Mouse (Mus musculus): ENCODE measurements at regions not wholly inside any gene's neighbourhood (a gene's known extent, or its start where the extent isn't known, plus 50 kb on each side); places are given as distances from the start of the nearest gene placed in this dataset.

DNA sequence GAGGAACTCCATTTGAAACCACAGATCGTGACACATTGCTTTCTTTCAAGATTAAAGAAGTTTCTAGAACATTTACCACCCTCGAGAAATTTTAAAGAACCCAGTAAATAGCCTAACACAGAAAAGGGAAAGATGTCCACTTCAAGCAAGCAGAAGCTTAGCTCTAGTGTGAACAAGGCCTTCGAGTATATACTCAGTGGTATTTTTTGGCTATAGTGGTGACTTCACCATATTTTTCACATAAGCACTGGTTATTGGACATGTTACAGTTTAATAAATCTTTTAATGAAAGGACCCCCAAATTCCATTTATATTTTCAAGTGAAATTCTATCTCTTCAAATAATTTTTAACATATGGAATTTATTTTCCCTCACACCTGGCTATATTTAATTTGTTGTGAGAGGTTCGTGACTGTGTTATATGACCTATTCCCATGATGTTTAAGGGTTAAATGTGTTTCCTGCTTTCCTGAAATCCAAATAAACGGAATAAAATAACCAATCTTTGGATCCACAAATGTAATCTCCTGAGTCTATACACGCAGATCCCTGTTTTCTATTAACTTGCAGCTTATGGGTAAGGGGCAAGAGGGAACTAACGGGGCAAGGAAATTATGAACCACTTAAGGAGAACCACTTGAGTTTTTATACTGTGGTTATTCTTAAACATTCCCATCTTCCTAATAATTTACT, 60.6 kb upstream of the Tas2r134 start:
- H3K27me3 ChIP-seq = no peaks in the 10 kb centered on the region
- H3K36me3 ChIP-seq = no peaks in the 10 kb centered on the region
- H3K9ac ChIP-seq (replicated peaks) = no peak overlapping the region
- no peak overlapping the region for H3K4me2 ChIP-seq
- peaks cover 25% of the 10 kb centered on the region for H3K4me1 ChIP-seq (replicated peaks)
- ATAC-seq (ENCODE audit: insufficient number of reproducible peaks, insufficient read depth, low FRiP score, low TSS enrichment, low read depth) = peak; percentile 72
- peak overlapping the region; percentile 86 for H3K27ac ChIP-seq
- no peak overlapping the region for H3K4me3 ChIP-seq (replicated peaks)
- H3K9me3 ChIP-seq = no peaks in the 10 kb centered on the region
- WGBS = 37% methylated on average over 7 of the region's 7 CpGs

DNA sequence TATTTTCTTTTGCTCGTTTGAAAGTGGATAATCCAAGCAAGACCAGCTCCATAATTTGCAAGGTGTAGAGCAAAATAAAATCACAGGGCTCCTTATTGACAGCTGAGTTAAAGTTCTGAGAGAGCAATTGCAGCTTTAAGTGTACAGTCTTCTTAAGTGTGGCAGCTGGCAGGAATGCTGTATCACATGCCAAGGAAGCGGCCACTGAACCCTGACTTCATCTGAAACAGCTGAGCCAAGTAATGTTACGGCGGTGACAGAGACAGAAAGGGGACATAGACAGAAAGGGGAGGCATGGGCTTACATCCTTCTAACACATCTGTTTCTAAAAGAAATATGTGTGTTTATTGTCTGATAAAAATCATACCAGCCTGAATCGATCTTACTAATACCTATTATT, 63.4 kb upstream of the Tas2r134 start:
- WGBS = 66% methylated on average over 5 of the region's 5 CpGs
- no peak for ATAC-seq (ENCODE audit: insufficient number of reproducible peaks, insufficient read depth, low FRiP score, low TSS enrichment, low read depth)
- Histone ChIP-seq H3K9ac (replicated peaks) (no peak overlapping the region), H3K9me3 (no peaks in the 10 kb centered on the region), H3K4me3 (replicated peaks) (no peak overlapping the region), H3K4me1 (replicated peaks) (peaks cover 25% of the 10 kb centered on the region), H3K27me3 (no peaks in the 10 kb centered on the region), H3K36me3 (no peaks in the 10 kb centered on the region), H3K27ac (peak overlapping the region; percentile 31; the same call in 1 of the 2 replicates), H3K4me2 (no peak overlapping the region)

DNA sequence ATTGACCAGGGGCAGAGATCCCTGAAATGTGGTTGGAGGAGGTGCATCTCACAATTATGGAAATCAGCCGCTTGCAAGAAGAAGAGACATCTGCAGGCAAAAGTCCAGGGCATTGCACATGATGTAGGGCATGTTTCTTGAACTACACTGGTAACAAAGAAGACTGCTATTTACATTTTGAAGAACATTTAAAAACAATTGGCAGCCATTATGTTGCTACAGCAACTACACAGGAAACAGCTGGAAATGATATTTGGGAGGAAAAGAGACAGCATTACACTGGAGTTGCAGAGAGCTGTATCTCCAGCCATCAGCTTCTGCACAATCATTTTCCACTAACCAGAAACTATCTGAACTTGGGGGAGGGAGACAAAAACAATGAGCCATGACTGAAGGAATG, 64.1 kb upstream of the Tas2r134 start:
- Histone ChIP-seq H3K36me3 (no peaks in the 10 kb centered on the region), H3K27me3 (no peaks in the 10 kb centered on the region), H3K27ac (peak overlapping the region; percentile 19; the same call in 1 of the 2 replicates), H3K4me2 (no peak overlapping the region), H3K9me3 (no peaks in the 10 kb centered on the region), H3K9ac (replicated peaks) (no peak overlapping the region), H3K4me3 (replicated peaks) (no peak overlapping the region), H3K4me1 (replicated peaks) (peaks cover 25% of the 10 kb centered on the region)
- no peak for ATAC-seq (ENCODE audit: insufficient number of reproducible peaks, insufficient read depth, low FRiP score, low TSS enrichment, low read depth)
- WGBS = 79% methylated on average over 1 of the region's 1 CpGs

DNA sequence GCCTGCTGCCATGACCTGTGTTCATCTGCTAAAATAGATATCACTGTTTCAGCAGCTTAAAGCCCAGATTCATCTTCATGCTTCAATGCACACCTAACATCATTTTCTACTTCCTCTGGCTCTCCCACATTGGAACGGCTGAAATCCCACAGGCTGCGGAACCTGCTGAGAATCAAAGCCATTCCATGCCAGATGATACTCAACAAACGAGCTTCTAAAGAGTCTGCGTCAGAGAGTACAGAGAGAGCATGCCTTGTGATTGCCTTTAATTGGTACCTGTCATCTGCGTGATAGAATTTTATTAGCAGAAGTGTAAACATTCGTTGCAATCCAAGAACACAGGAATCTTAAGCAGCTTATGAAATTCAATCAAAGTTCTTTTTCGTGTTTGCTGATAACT, 76.4 kb upstream of the Tas2r134 start:
- no peak overlapping the region for H3K4me3 ChIP-seq (replicated peaks)
- 34% methylated on average over 7 of the region's 7 CpGs for WGBS
- H3K4me1 ChIP-seq (replicated peaks) = peaks cover 17% of the 10 kb centered on the region
- 0 out of 2 replicates have a peak overlapping the region, but pooled peaks have one; percentile 53 for H3K27ac ChIP-seq
- no peaks in the 10 kb centered on the region for H3K36me3 ChIP-seq
- no peaks in the 10 kb centered on the region for H3K9me3 ChIP-seq
- no peak overlapping the region for H3K4me2 ChIP-seq
- ATAC-seq (ENCODE audit: insufficient number of reproducible peaks, insufficient read depth, low FRiP score, low TSS enrichment, low read depth) = no peak
- no peaks in the 10 kb centered on the region for H3K27me3 ChIP-seq
- H3K9ac ChIP-seq (replicated peaks) = no peak overlapping the region

DNA sequence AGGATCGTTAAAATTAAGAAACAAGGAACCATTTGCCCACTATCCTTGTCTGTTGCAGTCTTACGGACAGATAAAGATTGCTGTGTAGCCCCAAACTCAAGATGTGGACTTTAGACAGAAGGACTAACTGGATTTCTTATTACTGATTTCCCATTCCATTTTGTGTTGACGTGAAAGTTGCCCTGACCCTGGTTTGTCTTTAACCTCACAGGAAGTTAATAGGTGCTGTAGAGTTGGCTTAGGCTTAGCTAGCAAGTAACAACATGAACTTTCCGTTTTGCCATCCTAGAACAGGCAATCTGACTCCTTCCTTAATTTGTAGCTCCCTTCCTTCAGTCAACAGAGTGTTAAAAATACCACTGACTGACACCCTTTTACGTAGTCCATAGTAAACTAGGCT, 78.2 kb upstream of the Tas2r134 start:
- H3K4me3 ChIP-seq (replicated peaks) = no peak overlapping the region
- peaks cover 10% of the 10 kb centered on the region for H3K4me1 ChIP-seq (replicated peaks)
- no peaks in the 10 kb centered on the region for H3K36me3 ChIP-seq
- 83% methylated on average over 5 of the region's 5 CpGs for WGBS
- H3K4me2 ChIP-seq = no peak overlapping the region
- no peak for ATAC-seq (ENCODE audit: insufficient number of reproducible peaks, insufficient read depth, low FRiP score, low TSS enrichment, low read depth)
- H3K27ac ChIP-seq = no peak overlapping the region
- no peak overlapping the region for H3K9ac ChIP-seq (replicated peaks)
- H3K9me3 ChIP-seq = no peaks in the 10 kb centered on the region
- H3K27me3 ChIP-seq = no peaks in the 10 kb centered on the region

DNA sequence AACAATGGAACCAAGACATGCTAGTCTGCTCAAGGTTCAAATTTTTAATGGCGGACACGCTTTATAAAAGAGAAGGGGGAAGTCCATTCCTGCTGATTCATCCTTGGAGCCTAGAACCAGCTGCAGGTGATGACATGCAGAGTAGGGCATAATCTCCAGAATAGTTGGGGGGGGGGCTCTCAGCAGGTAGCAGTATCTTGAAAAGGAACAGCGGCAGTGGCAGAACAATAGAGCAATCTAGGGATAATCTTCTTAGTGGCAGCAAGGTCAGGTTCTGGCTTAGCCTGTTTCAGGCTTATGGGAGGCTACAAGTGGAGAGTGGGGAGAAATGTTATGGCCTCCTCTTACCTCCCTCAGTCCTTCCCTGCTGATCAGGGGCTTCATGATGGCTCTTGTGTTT, 81.1 kb upstream of the Tas2r134 start:
- Histone ChIP-seq H3K4me2 (no peak overlapping the region), H3K9me3 (no peaks in the 10 kb centered on the region), H3K27ac (no peak overlapping the region), H3K27me3 (no peaks in the 10 kb centered on the region), H3K36me3 (no peaks in the 10 kb centered on the region), H3K9ac (replicated peaks) (no peak overlapping the region), H3K4me3 (replicated peaks) (no peak overlapping the region), H3K4me1 (replicated peaks) (peaks cover 10% of the 10 kb centered on the region)
- WGBS = 84% methylated on average over 3 of the region's 3 CpGs
- no peak for ATAC-seq (ENCODE audit: insufficient number of reproducible peaks, insufficient read depth, low FRiP score, low TSS enrichment, low read depth)

DNA sequence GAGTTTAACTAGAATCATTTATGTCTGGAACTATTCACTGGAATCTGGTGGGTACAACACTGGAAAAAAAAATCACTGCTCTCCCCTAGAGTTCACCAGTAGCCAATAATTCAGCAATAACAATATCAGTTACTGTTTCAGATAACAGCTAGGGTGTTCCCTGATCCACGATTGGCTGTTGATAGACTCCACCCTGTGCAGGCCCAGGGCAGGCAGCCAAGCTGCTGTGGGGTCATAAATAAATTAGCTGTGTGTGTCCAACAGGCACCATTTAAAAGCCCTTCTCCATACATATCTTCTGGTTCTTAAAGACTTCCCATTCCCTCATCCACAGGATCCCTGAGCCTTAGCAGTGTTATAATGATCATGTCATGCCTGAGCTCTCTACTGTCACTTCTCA, 83.4 kb upstream of the Tas2r134 start:
- Histone ChIP-seq H3K9me3 (0 out of 2 replicates have a peak, but pooled peaks cover 2% of the 10 kb centered on the region), H3K27ac (no peak overlapping the region), H3K9ac (replicated peaks) (no peak overlapping the region), H3K36me3 (no peaks in the 10 kb centered on the region), H3K4me2 (no peak overlapping the region), H3K4me1 (replicated peaks) (peaks cover 5% of the 10 kb centered on the region; the same call in 1 of the 2 replicates), H3K4me3 (replicated peaks) (no peak overlapping the region), H3K27me3 (no peaks in the 10 kb centered on the region)
- 74% methylated on average over 1 of the region's 1 CpGs for WGBS
- no peak for ATAC-seq (ENCODE audit: insufficient number of reproducible peaks, insufficient read depth, low FRiP score, low TSS enrichment, low read depth)

DNA sequence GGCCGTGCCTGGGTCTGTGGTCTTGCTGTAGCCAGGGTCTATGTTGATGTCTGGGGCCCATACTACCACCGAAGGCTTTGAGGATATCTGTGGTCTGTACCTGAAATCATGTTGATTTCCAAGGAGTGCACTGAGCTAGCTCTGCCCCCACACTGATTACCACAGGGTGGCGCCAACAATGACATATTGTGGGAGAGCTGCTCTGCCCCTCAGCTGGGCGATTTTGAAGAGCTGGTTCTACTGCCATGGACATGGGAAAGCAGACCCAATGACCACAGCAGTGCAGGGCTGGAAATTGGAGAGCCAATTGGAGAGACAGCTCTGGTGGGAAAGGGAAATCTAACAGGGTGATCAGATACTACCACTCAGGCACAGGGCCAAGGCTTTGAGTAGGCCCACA, 85.0 kb upstream of the Tas2r134 start:
- Histone ChIP-seq H3K9ac (replicated peaks) (no peak overlapping the region), H3K4me2 (no peak overlapping the region), H3K4me3 (replicated peaks) (no peak overlapping the region), H3K36me3 (no peaks in the 10 kb centered on the region), H3K4me1 (replicated peaks) (peaks cover 5% of the 10 kb centered on the region; the same call in 1 of the 2 replicates), H3K27me3 (no peaks in the 10 kb centered on the region), H3K27ac (no peak overlapping the region), H3K9me3 (0 out of 2 replicates have a peak, but pooled peaks cover 4% of the 10 kb centered on the region)
- no peak for ATAC-seq (ENCODE audit: insufficient number of reproducible peaks, insufficient read depth, low FRiP score, low TSS enrichment, low read depth)
- WGBS = 84% methylated on average over 4 of the region's 4 CpGs

DNA sequence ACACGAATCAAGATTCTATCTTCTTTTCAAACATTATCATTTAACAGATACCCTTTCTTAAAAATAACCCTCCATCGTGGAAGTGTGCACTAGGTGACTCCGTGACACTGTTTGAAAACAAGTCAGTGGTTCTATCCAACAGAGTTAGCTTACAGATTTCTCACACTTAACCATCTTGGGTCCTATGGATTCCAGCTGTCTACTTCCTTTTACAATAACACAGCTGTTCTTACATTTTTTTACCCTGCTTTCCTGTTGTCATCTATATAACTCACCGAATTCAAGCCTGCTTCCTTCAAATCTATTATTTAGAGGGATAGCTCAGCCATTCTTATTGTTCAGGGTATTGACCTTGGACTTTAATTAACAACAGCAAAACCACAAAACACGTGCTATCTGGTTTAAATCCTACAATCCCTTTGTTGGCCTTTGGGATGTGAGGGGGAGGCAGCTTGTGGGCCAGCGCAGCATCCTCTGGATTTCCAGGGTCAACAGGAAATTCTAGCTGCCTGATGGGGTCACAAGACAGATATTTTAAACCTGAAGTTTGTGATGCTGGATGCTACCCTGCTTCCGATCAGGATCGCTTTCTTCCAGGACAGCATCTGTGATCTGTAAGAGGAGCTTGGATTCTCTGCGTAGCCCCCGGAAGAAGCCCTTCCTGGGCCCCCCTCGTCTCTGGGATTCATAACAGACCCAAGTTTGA, 94.4 kb upstream of the Tas2r134 start:
- no peak for ATAC-seq (ENCODE audit: insufficient number of reproducible peaks, insufficient read depth, low FRiP score, low TSS enrichment, low read depth)
- peaks cover 6% of the 10 kb centered on the region; the same call in 1 of the 2 replicates for H3K4me1 ChIP-seq (replicated peaks)
- WGBS = 70% methylated on average over 11 of the region's 11 CpGs
- H3K4me2 ChIP-seq = no peak overlapping the region
- H3K9ac ChIP-seq (replicated peaks) = no peak overlapping the region
- H3K27ac ChIP-seq = no peak overlapping the region
- no peak overlapping the region for H3K4me3 ChIP-seq (replicated peaks)
- H3K9me3 ChIP-seq = no peaks in the 10 kb centered on the region
- no peaks in the 10 kb centered on the region for H3K27me3 ChIP-seq
- H3K36me3 ChIP-seq = no peaks in the 10 kb centered on the region

DNA sequence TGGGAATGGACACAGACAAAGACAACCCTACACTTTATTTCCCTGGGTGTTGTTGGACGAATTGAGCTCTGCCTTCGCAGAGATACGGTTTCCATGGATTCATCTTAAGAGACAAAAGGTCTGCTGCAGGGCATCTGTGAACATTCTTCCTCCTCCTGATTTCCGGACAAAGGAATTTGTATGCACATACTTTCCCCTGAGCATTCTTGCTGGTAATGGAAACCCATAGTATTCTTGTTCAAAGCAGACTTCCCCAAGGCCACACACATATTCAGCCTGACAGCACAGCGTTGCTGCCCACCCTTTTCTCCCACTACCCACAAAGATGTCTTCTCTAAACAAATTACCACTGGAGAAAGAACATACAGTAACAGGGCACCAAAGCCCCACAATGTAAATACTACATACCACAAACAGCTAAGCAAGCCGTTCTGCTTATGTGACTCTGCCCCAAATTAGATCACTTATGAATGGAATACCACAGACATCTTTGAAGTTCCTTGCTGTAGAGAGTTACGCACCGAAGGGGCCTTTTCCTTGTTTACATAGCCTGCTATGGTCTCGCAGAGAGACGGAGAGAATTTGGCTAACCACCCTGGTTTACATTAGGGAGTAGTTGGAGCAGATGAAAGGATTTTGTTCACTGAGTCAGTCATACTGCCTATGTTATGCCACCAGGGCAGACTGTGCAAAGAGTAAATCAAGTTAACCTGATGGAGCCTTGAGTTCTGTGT, 96.0 kb upstream of the Tas2r134 start:
- Histone ChIP-seq H3K4me3 (replicated peaks) (no peak overlapping the region), H3K27ac (no peak overlapping the region), H3K27me3 (no peaks in the 10 kb centered on the region), H3K4me2 (no peak overlapping the region), H3K36me3 (no peaks in the 10 kb centered on the region), H3K9me3 (no peaks in the 10 kb centered on the region), H3K9ac (replicated peaks) (no peak overlapping the region), H3K4me1 (replicated peaks) (peaks cover 6% of the 10 kb centered on the region; the same call in 1 of the 2 replicates)
- WGBS = 59% methylated on average over 10 of the region's 10 CpGs
- ATAC-seq (ENCODE audit: insufficient number of reproducible peaks, insufficient read depth, low FRiP score, low TSS enrichment, low read depth) = no peak

DNA sequence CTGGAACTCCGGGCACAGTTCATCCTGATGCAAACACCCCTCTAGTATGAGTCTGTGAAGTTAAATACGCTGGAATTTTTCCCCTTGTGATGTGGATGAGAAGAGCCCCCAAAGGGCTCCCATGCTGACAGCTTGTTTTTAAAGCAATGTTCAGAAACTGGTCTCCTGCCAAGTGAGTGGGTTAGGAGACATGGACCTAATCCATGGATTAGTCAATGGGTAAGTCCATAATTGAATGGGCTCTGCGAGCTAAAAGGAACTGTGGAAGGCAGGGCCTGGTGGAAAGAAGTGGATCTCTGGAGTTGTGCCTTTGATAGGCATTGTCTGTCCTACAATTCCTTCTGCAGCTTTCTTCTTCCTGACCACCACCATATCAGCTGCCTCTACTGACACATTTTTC, 104.5 kb upstream of the Tas2r134 start:
- Histone ChIP-seq H3K4me2 (no peak overlapping the region), H3K9me3 (no peaks in the 10 kb centered on the region), H3K9ac (replicated peaks) (no peak overlapping the region), H3K4me3 (replicated peaks) (no peak overlapping the region), H3K4me1 (replicated peaks) (no peaks in the 10 kb centered on the region), H3K27ac (no peak overlapping the region), H3K27me3 (no peaks in the 10 kb centered on the region), H3K36me3 (no peaks in the 10 kb centered on the region)
- WGBS = 85% methylated on average over 3 of the region's 3 CpGs
- no peak for ATAC-seq (ENCODE audit: insufficient number of reproducible peaks, insufficient read depth, low FRiP score, low TSS enrichment, low read depth)

Data from limb, embryonic 12.5 days (tissue).